Mouse (Mus musculus): Measurements from ENCODE around the gene Fat4. TPM values are rescaled to one million over a fixed set of nuclear protein-coding genes. Genes with fewer than 3 reads are reported as not detected.

Fat4 gene
- polyA plus RNA-seq, 1 experiment from 2014 or later: 10.0 TPM

DNA sequence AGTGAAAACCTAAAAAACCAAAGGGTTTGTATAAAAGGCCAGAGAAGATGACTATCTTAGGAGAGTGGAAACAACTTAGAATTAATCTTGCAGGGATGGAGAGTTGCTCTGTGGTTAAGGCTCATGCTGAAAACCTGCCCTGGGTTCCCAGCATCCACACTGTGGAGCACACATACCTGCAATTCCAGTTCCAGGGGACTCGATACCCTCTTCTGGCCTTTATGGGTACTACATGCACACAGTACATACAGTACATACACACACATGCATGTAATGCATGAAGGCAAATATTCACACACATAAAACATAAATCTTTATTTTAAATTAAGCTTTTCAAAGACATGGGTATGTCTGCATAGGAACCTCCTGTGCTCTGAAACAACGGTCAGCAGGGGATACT lies 10.9 kb upstream of the Fat4 start:
- no peak for ATAC-seq
- Histone ChIP-seq H3K4me2 (ENCODE audit: low read length) (no peak overlapping the region), H3K27ac (ENCODE audit: low read depth, low read length) (no peak overlapping the region), H3K9me3 (replicated peaks; ENCODE audit: control insufficient read depth, low read length) (0 out of 2 replicates have a peak, but pooled peaks cover 2% of the 10 kb centered on the region), H3K4me1 (ENCODE audit: control insufficient read depth, insufficient read depth, low read length) (no peaks in the 10 kb centered on the region), H3K36me3 (ENCODE audit: control insufficient read depth, insufficient read depth, low read length) (no peaks in the 10 kb centered on the region), H3K27me3 (replicated peaks; ENCODE audit: control insufficient read depth, insufficient read depth, low read length) (no peaks in the 10 kb centered on the region), H3K9ac (ENCODE audit: low read length) (no peak overlapping the region), H3K4me3 (ENCODE audit: low read depth, low read length) (no peak overlapping the region)
- no peak for DNase-seq (ENCODE audit: low spot score)
- WGBS: 98% methylated on average over 2 of the region's 2 CpGs

DNA sequence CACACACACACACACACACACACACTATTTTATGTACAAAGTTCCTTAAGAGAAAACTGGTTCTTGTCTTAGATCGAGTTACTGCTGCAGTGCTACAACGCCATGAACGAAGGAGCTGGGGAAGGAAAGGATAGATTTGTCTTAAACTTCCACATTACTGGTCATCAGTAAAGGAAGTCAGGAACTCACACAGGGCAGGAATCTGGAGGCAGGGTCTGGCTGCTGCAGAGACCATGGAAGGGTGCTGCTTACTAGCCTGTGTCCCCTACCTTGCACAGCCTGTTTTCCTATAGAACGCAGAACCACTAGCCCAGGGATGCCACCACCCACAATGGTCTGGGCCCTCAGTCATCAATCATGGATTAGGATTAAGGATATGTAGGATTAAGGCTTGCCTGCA lies 10.0 kb upstream of the Fat4 start:
- H3K9ac ChIP-seq (ENCODE audit: low read length): no peak overlapping the region
- no peak overlapping the region for H3K4me2 ChIP-seq (ENCODE audit: low read length)
- no peaks in the 10 kb centered on the region for H3K4me1 ChIP-seq (ENCODE audit: control insufficient read depth, insufficient read depth, low read length)
- WGBS: 96% methylated on average over 4 of the region's 4 CpGs
- no peak for ATAC-seq
- H3K27ac ChIP-seq (ENCODE audit: low read depth, low read length): no peak overlapping the region
- no peaks in the 10 kb centered on the region for H3K27me3 ChIP-seq (replicated peaks; ENCODE audit: control insufficient read depth, insufficient read depth, low read length)
- no peaks in the 10 kb centered on the region for H3K36me3 ChIP-seq (ENCODE audit: control insufficient read depth, insufficient read depth, low read length)
- H3K4me3 ChIP-seq (ENCODE audit: low read depth, low read length): no peak overlapping the region
- DNase-seq (ENCODE audit: low spot score): no peak
- 0 out of 2 replicates have a peak, but pooled peaks cover 2% of the 10 kb centered on the region for H3K9me3 ChIP-seq (replicated peaks; ENCODE audit: control insufficient read depth, low read length)

- Histone ChIP-seq H3K9me3 (replicated peaks; ENCODE audit: control insufficient read depth, low read length) (no peaks in the 10 kb centered on the region), H3K4me2 (ENCODE audit: low read length) (no peak overlapping the region), H3K9ac (ENCODE audit: low read length) (no peak overlapping the region), H3K27ac (ENCODE audit: low read depth, low read length) (no peak overlapping the region), H3K4me1 (ENCODE audit: control insufficient read depth, insufficient read depth, low read length) (no peaks in the 10 kb centered on the region), H3K4me3 (ENCODE audit: low read depth, low read length) (no peak overlapping the region), H3K27me3 (replicated peaks; ENCODE audit: control insufficient read depth, insufficient read depth, low read length) (no peaks in the 10 kb centered on the region), H3K36me3 (ENCODE audit: control insufficient read depth, insufficient read depth, low read length) (no peaks in the 10 kb centered on the region)
- no peak for ATAC-seq
- DNase-seq (ENCODE audit: low spot score): peak; percentile 92
- 57% methylated on average over 6 of the region's 6 CpGs for WGBS
Observed at GRCm38 (mm10) chr3:38882778-38883177, 4.0 kb upstream of the Fat4 start.

DNA sequence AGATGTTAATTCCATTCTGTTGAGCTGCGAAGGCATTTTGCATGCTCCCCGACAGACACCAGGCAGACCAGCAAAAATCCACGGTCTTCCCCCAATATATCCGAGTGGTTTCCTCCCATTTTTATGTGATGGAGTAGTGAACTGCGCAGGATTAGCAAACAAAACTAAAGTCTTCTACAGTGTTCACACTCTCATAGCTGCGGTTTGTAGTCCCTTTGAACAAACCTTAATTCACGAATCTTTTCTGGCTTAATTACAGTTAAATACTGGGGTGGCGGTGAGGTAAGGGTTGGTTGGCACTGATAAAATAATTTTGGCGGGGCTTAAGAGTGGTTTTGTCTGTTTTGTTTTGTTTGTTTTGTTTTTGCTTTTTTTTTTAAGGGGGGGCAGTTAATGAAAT lies 3.1 kb upstream of the Fat4 start:
- Histone ChIP-seq H3K36me3 (ENCODE audit: control insufficient read depth, insufficient read depth, low read length) (peaks cover 2% of the 10 kb centered on the region), H3K9ac (ENCODE audit: low read length) (peak overlapping the region; percentile 65), H3K27me3 (replicated peaks; ENCODE audit: control insufficient read depth, insufficient read depth, low read length) (no peaks in the 10 kb centered on the region), H3K4me1 (ENCODE audit: control insufficient read depth, insufficient read depth, low read length) (peaks cover 4% of the 10 kb centered on the region; the same call in 1 of the 2 replicates), H3K9me3 (replicated peaks; ENCODE audit: control insufficient read depth, low read length) (no peaks in the 10 kb centered on the region), H3K4me3 (ENCODE audit: low read depth, low read length) (peak overlapping the region; percentile 81), H3K27ac (ENCODE audit: low read depth, low read length) (peak overlapping the region; percentile 74; the same call in 1 of the 2 replicates), H3K4me2 (ENCODE audit: low read length) (peak overlapping the region; percentile 98)
- no peak for ATAC-seq
- DNase-seq (ENCODE audit: low spot score): peak; percentile 60
- 13% methylated on average over 9 of the region's 9 CpGs for WGBS

DNA sequence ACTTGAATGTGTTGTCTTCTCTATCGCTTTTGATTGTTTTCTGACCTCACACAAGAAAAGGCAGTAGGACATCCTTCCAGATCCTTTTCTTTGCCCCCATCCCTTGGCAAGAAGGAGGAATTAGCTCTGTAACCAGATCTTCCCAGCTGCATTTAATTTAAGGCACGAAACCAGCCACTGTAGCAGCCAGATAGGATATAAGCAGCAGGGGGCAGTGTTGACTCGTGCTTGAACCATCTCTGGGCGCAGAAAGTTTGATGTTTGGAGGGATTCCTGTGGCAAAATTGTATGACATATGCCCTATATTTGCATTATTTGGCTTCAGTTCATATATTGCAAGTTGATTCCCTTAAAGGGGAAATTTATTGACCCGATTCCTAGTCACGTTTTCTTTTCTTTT lies 2.5 kb upstream of the Fat4 start:
- ATAC-seq: peak; percentile 38
- H3K36me3 ChIP-seq (ENCODE audit: control insufficient read depth, insufficient read depth, low read length): peaks cover 8% of the 10 kb centered on the region
- H3K9me3 ChIP-seq (replicated peaks; ENCODE audit: control insufficient read depth, low read length): no peaks in the 10 kb centered on the region
- DNase-seq (ENCODE audit: low spot score): peak; percentile 96
- peak overlapping the region; percentile 98 for H3K4me2 ChIP-seq (ENCODE audit: low read length)
- peak overlapping the region; percentile 65 for H3K9ac ChIP-seq (ENCODE audit: low read length)
- peaks cover 9% of the 10 kb centered on the region; the same call in 1 of the 2 replicates for H3K4me1 ChIP-seq (ENCODE audit: control insufficient read depth, insufficient read depth, low read length)
- 0% methylated on average over 6 of the region's 6 CpGs for WGBS
- peak overlapping the region; percentile 81 for H3K4me3 ChIP-seq (ENCODE audit: low read depth, low read length)
- no peaks in the 10 kb centered on the region for H3K27me3 ChIP-seq (replicated peaks; ENCODE audit: control insufficient read depth, insufficient read depth, low read length)
- peak overlapping the region; percentile 97 for H3K27ac ChIP-seq (ENCODE audit: low read depth, low read length)

- H3K4me2 ChIP-seq (ENCODE audit: low read length): peak overlapping the region; percentile 98
- peak overlapping the region; percentile 90 for H3K9ac ChIP-seq (ENCODE audit: low read length)
- H3K9me3 ChIP-seq (replicated peaks; ENCODE audit: control insufficient read depth, low read length): no peaks in the 10 kb centered on the region
- no peaks in the 10 kb centered on the region for H3K27me3 ChIP-seq (replicated peaks; ENCODE audit: control insufficient read depth, insufficient read depth, low read length)
- H3K4me1 ChIP-seq (ENCODE audit: control insufficient read depth, insufficient read depth, low read length): peaks cover 9% of the 10 kb centered on the region; the same call in 1 of the 2 replicates
- DNase-seq (ENCODE audit: low spot score): peak; percentile 89
- peaks cover 13% of the 10 kb centered on the region for H3K36me3 ChIP-seq (ENCODE audit: control insufficient read depth, insufficient read depth, low read length)
- H3K27ac ChIP-seq (ENCODE audit: low read depth, low read length): peak overlapping the region; percentile 97
- peak overlapping the region; percentile 81 for H3K4me3 ChIP-seq (ENCODE audit: low read depth, low read length)
- peak; percentile 47 for ATAC-seq
- 0% methylated on average over 24 of the region's 24 CpGs for WGBS
Observed at GRCm38 (mm10) chr3:38884919-38885418, 1.8 kb upstream of the Fat4 start.

DNA sequence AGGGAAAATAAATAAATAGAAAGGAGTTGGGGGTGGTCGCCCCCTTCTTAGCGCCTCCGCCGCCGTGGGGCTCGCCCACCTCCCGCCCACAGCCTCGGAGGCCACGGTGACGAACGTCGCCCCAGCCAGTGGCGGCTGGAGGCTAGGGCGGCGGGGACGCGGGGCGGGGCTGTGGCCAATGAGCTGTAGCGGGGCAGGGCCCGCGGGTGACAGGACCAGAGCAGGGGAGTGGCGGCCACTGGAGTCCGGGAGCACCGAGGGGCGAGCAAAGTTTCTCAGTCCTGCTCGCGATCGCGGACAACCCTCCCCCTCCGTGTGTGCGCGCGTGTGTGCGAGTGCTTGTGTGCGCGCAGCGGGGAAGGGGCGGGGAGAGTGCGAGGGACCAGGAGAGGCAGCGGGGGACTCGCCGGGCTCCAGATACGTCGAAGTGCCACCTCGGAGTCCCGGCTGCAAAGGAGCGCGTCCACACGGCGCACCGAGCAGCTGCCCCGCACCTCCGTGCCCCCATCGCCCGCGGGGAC lies 1.2 kb upstream of the Fat4 start:
- H3K9ac ChIP-seq (ENCODE audit: low read length): peak overlapping the region; percentile 90
- ATAC-seq: peak; percentile 84

DNA sequence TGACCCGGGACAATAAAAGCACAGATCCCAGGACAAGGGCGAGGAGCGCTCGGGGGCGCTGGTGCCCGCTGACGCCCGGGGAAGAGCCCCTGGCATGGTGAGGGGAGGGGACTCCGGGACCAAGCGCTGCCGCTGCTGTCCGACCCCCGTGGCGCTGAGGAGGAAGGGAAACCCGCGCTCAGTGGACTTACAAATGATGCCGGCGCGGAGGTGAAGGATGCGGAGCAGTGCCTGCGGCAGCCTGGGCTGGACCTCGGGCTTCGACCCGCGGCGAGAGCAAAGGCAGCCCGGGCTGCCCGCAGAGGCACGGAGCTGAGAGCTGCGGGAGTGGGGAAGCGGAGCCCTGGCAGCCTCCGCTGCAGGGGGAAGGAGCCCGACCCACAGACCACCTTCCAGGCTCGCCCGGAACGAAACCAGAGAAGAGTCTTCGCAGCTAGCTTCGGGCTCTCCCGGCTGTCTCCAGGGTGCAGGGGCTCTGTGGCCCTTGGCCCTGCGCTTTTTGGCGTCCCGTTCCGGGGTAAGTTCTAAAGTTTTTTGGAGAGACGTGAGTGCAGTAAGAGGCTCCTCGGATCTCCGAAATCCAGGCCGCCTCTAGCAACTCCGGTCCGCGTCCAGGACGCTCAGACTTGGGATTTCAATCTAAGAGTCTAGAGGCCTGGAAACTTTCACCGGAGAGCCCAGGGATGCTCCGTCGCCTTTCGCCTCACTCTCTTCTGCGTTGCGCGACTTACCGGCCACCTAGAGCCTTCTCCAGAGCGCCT lies 499 bp upstream of the Fat4 start:
- DNase-seq (ENCODE audit: low spot score) (peak; percentile 69), ATAC-seq (peak; percentile 32)
- peak overlapping the region; percentile 90 for H3K9ac ChIP-seq (ENCODE audit: low read length)
- H3K4me3 ChIP-seq (ENCODE audit: low read depth, low read length): peak overlapping the region; percentile 81
- H3K9me3 ChIP-seq (replicated peaks; ENCODE audit: control insufficient read depth, low read length): no peaks in the 10 kb centered on the region
- H3K27me3 ChIP-seq (replicated peaks; ENCODE audit: control insufficient read depth, insufficient read depth, low read length): no peaks in the 10 kb centered on the region
- H3K27ac ChIP-seq (ENCODE audit: low read depth, low read length): peak overlapping the region; percentile 97
- WGBS: under 1% methylated on average over 55 of the region's 60 CpGs
- H3K4me1 ChIP-seq (ENCODE audit: control insufficient read depth, insufficient read depth, low read length): peaks cover 9% of the 10 kb centered on the region; the same call in 1 of the 2 replicates
- H3K36me3 ChIP-seq (ENCODE audit: control insufficient read depth, insufficient read depth, low read length): peaks cover 26% of the 10 kb centered on the region
- peak overlapping the region; percentile 98 for H3K4me2 ChIP-seq (ENCODE audit: low read length)

More for the DNA sequence above, 1.2 kb upstream of the Fat4 start:
- peak; percentile 90 for DNase-seq (ENCODE audit: low spot score)
- peak overlapping the region; percentile 98 for H3K4me2 ChIP-seq (ENCODE audit: low read length)
- no peaks in the 10 kb centered on the region for H3K9me3 ChIP-seq (replicated peaks; ENCODE audit: control insufficient read depth, low read length)
- peak overlapping the region; percentile 81 for H3K4me3 ChIP-seq (ENCODE audit: low read depth, low read length)
- H3K36me3 ChIP-seq (ENCODE audit: control insufficient read depth, insufficient read depth, low read length): peaks cover 19% of the 10 kb centered on the region
- no peaks in the 10 kb centered on the region for H3K27me3 ChIP-seq (replicated peaks; ENCODE audit: control insufficient read depth, insufficient read depth, low read length)
- peak overlapping the region; percentile 97 for H3K27ac ChIP-seq (ENCODE audit: low read depth, low read length)
- WGBS: under 1% methylated on average over 46 of the region's 56 CpGs
- peaks cover 9% of the 10 kb centered on the region; the same call in 1 of the 2 replicates for H3K4me1 ChIP-seq (ENCODE audit: control insufficient read depth, insufficient read depth, low read length)

All from forebrain, embryonic 14.5 days (tissue).